Mouse (Mus musculus): Measurements from ENCODE around the gene Nlk.
"Not testable (repeated sequence)": the region's sequence is repeated elsewhere in the genome, so short reads cannot be mapped to it uniquely, and the experiment has no call there.

The Nlk gene

GRCm38 (mm10) chr11:78596750-78597149, 100.4 kb downstream of the Nlk start:
- DNase-seq (ENCODE audit: low read depth, low spot score) = no peak

- DNase-seq (ENCODE audit: low read depth, low spot score) = no peak
Measured at GRCm38 (mm10) chr11:78595773-78596172, 101.4 kb downstream of the Nlk start.

GRCm38 (mm10) chr11:78594271-78594964, 102.8 kb downstream of the Nlk start:
- no peak for DNase-seq (ENCODE audit: low read depth, low spot score)

GRCm38 (mm10) chr11:78587677-78588076, 109.5 kb downstream of the Nlk start:
- DNase-seq (ENCODE audit: low read depth, low spot score) = not testable (repeated sequence)

GRCm38 (mm10) chr11:78586099-78586498, 111.1 kb downstream of the Nlk start:
- no peak for DNase-seq (ENCODE audit: low read depth, low spot score)

- no peak for DNase-seq (ENCODE audit: low read depth, low spot score)
Measured at GRCm38 (mm10) chr11:78582848-78583247, 114.3 kb downstream of the Nlk start.

- DNase-seq (ENCODE audit: low read depth, low spot score) = no peak
Measured at GRCm38 (mm10) chr11:78574975-78575374, 122.2 kb downstream of the Nlk start.

- DNase-seq (ENCODE audit: low read depth, low spot score) = no peak
Measured at GRCm38 (mm10) chr11:78574536-78574935, 122.6 kb downstream of the Nlk start.

GRCm38 (mm10) chr11:78574031-78574430, 123.1 kb downstream of the Nlk start:
- not testable (repeated sequence) for DNase-seq (ENCODE audit: low read depth, low spot score)

- no peak for DNase-seq (ENCODE audit: low read depth, low spot score)
Measured at GRCm38 (mm10) chr11:78571854-78572253, 125.3 kb downstream of the Nlk start.

- no peak for DNase-seq (ENCODE audit: low read depth, low spot score)
Measured at GRCm38 (mm10) chr11:78571441-78571840, 125.7 kb downstream of the Nlk start.

- DNase-seq (ENCODE audit: low read depth, low spot score) = no peak
Measured at GRCm38 (mm10) chr11:78569806-78570205, 127.4 kb downstream of the Nlk start.

- no peak for DNase-seq (ENCODE audit: low read depth, low spot score)
Measured at GRCm38 (mm10) chr11:78568827-78569226, 128.3 kb downstream of the Nlk start.

GRCm38 (mm10) chr11:78567614-78568013, 129.6 kb downstream of the Nlk start:
- DNase-seq (ENCODE audit: low read depth, low spot score) = no peak

- no peak for DNase-seq (ENCODE audit: low read depth, low spot score)
Measured at GRCm38 (mm10) chr11:78566775-78567174, 130.4 kb downstream of the Nlk start.

- DNase-seq (ENCODE audit: low read depth, low spot score) = no peak
Measured at GRCm38 (mm10) chr11:78560447-78560846, 136.7 kb downstream of the Nlk start.

GRCm38 (mm10) chr11:78557241-78557640, 139.9 kb downstream of the Nlk start:
- no peak for DNase-seq (ENCODE audit: low read depth, low spot score)

- no peak for DNase-seq (ENCODE audit: low read depth, low spot score)
Measured at GRCm38 (mm10) chr11:78556070-78556469, 141.1 kb downstream of the Nlk start.

- no peak for DNase-seq (ENCODE audit: low read depth, low spot score)
Measured at GRCm38 (mm10) chr11:78555623-78556022, 141.6 kb downstream of the Nlk start.

- DNase-seq (ENCODE audit: low read depth, low spot score) = no peak
Measured at GRCm38 (mm10) chr11:78551059-78551398, 146.1 kb downstream of the Nlk start.

- DNase-seq (ENCODE audit: low read depth, low spot score) = peak; percentile 95
Measured at GRCm38 (mm10) chr11:78550168-78551058, 146.8 kb downstream of the Nlk start, which contains the start of gene Tmem97. TSS of gene Tmem97 (minus strand) at chr11:78550777.

GRCm38 (mm10) chr11:78549491-78549987, 147.6 kb downstream of the Nlk start:
- no peak for DNase-seq (ENCODE audit: low read depth, low spot score)
